Mouse (Mus musculus) liver, adult 2 months (tissue): ENCODE measurements around the gene Lin9. TPM values are rescaled to one million over a fixed set of nuclear protein-coding genes. Genes with fewer than 3 reads are reported as not detected.

Experiments used
- DNase-seq: peaks from one replicate; pipeline ENCODE4 v3.0.0-alpha.2; 2011; ENCODE audit warnings: low read depth, low spot score; ENCODE audit errors: extremely low read depth
- H3K27ac ChIP-seq: fragments of 200-500 bp; replicated peaks from 2 replicates; pipeline ENCODE4 v1.5.1; 2012; ENCODE audit warnings: low read depth, mild to moderate bottlenecking, control low read depth, inconsistent platforms, low read length; ENCODE audit not compliant: insufficient read depth
- H3K27me3 ChIP-seq: fragments of 200-500 bp; 2 replicates; pipeline ENCODE4 v1.6.1; 2012; ENCODE audit warnings: mild to moderate bottlenecking, moderate library complexity, low read length, inconsistent platforms; ENCODE audit not compliant: control insufficient read depth, insufficient read depth
- H3K36me3 ChIP-seq: fragments of 200-500 bp; 2 replicates; pipeline ENCODE4 v1.6.1; 2012; ENCODE audit warnings: low read length, inconsistent platforms; ENCODE audit not compliant: control insufficient read depth, insufficient read depth
- H3K4me1 ChIP-seq: fragments of 200-500 bp; 2 replicates; pipeline ENCODE4 v1.6.1; 2011; ENCODE audit warnings: low read length; ENCODE audit not compliant: control insufficient read depth, insufficient read depth
- H3K4me3 ChIP-seq: fragments of 200-500 bp; 2 replicates; pipeline ENCODE4 v1.5.1; 2011; ENCODE audit warnings: low read depth, mild to moderate bottlenecking, control low read depth, low read length, moderate library complexity; ENCODE audit not compliant: insufficient read depth
- H3K79me2 ChIP-seq: fragments of 200-500 bp; 2 replicates; pipeline ENCODE4 v1.6.1; 2012; ENCODE audit warnings: inconsistent platforms, mild to moderate bottlenecking, low read length, moderate library complexity; ENCODE audit not compliant: control insufficient read depth, insufficient read depth
- H3K9ac ChIP-seq: fragments of 200-500 bp; 2 replicates; pipeline ENCODE4 v1.6.1; 2012; ENCODE audit warnings: low read depth, mild to moderate bottlenecking, control low read depth, inconsistent platforms, low read length
- CTCF ChIP-seq: fragments of 200-500 bp; IDR thresholded peaks from 2 replicates; pipeline ENCODE4 v1.5.1; 2011; ENCODE audit warnings: low read depth, low read length, control low read depth
- POLR2A ChIP-seq: fragments of 200-500 bp; IDR thresholded peaks from 2 replicates; pipeline ENCODE4 v1.6.1; 2011; ENCODE audit warnings: low read length, control low read depth; ENCODE audit not compliant: insufficient read depth; ENCODE audit errors: extremely low read depth
- WGBS: fragments of 180-500 bp; shearing (Covaris S2); methylation state at CpG from one replicate; pipeline ENCODE4 v1.1.7; 2018; 5-methylcytosine and 5-hydroxymethylcytosine counted together
- polyA plus RNA-seq: library from polyadenylated mRNA; depleted of rRNA; stranded (reverse); fragments of >200 nt; gene quantifications from 2 replicates; pipeline ENCODE4 v1.2.3, GENCODE M21; 2012
- total RNA-seq: library from RNA; depleted of rRNA; stranded (reverse); fragments of >200 nt; gene quantifications from 2 replicates; pipeline ENCODE4 v1.2.3, GENCODE M21; 2014

Gene Lin9
- total and polyA plus RNA-seq, 2 experiments: 1.2 to 3.7 TPM

DNA sequence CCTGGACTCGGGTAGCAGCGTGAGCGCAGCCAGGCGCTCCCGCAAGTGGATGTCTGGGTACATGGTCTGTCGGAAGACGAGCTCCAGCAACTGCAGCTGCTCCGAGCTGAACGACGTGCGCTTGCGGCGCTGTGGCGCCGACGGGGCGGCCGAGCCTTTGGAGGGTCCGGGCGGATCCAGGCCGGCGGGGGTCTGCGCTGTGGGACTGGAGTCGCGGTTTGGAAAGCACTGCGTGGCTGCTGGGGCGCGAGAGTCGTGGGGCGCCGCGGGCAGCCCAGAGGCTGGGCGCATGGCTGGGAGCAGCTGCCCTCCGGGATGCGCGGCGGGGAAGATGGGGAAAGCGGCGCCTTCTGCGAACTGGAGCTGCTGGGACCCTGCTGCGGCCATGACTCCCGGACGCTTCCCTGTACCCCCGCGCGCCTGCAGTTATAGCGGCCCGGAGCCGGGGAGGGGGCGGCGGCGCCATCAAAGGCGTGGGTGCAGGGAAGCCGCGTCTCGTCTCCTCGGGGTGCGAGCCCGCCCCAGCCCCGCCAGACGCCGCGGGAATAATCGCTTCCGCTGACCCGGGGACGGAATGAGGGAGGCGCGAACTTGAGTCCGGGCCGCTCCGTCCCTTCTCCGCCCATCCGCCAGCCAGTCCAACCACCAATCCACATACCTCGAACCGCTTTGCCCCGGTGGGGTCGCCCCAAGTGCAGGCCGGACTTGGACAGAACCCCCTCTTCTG lies 55.8 kb downstream of the Lin9 start, which contains the start of gene Mixl1:
Gene Mixl1 (minus strand): TSS at position 409 of the 727 bp plus-strand sequence.
- H3K27ac ChIP-seq: no peak within 1 kb of the TSS
- H3K79me2 ChIP-seq: no peaks in the 10 kb centered on the region
- WGBS: 4% methylated on average over 79 of the region's 79 CpGs
- no peak within 1 kb of the TSS for H3K9ac ChIP-seq
- peak within 1 kb of the TSS; percentile 1; the same call in 1 of the 2 replicates for H3K4me3 ChIP-seq
- H3K36me3 ChIP-seq: no peaks in the 10 kb centered on the region
- TF ChIP-seq CTCF: no peak
- TF ChIP-seq POLR2A: no peak
- peaks cover 12% of the 10 kb centered on the region; the same call in 1 of the 2 replicates for H3K27me3 ChIP-seq
- no peaks in the 10 kb centered on the region for H3K4me1 ChIP-seq
- DNase-seq: no peak

DNA sequence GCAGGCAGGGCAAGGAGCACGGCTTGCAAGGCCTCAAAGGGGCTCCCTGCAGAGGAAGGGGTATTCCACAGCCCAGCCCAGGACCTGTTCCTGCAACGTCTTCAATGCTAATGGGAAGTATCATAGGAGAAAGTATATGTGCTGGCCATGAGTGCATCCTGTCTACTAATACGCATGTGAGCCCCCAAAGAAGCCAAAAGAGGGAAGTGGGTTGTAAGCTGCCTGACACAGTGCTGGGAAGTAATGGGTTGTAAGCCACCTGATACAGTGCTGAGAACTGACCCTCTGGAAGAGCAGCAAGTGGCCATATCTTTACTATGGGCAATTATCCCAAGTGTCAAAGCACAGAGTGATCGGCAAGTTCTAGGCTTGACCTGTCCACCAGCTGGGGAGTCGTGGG lies 57.1 kb downstream of the Lin9 start:
- no peaks in the 10 kb centered on the region for H3K36me3 ChIP-seq
- no peak for TF ChIP-seq POLR2A
- no peak for TF ChIP-seq CTCF
- 88% methylated on average over 5 of the region's 5 CpGs for WGBS
- H3K4me1 ChIP-seq: no peaks in the 10 kb centered on the region
- no peak overlapping the region for H3K4me3 ChIP-seq
- no peak for DNase-seq
- H3K27me3 ChIP-seq: peaks cover 12% of the 10 kb centered on the region; the same call in 1 of the 2 replicates
- no peak overlapping the region for H3K27ac ChIP-seq
- H3K9ac ChIP-seq: no peak overlapping the region
- no peaks in the 10 kb centered on the region for H3K79me2 ChIP-seq

DNA sequence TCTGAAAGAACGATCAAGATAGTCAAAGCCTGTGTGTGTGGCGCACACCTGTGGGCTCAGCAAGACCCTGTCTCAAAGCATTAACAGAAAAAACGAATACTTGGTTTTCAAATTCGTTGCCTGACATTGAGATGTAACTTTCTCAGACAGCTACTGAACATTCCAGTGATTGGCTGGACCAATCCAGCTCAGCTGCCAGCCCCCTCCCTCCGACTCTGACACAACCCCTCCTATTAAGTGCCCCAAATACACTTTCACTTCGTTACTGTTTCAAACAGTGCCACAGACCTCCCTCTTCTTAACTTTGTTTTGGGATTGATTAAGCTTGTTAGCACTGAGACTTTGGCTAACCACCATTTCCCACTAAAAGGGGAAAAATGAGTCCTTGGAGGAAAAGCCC lies 62.5 kb downstream of the Lin9 start:
- TF ChIP-seq CTCF: no peak
- 58% methylated on average over 6 of the region's 6 CpGs for WGBS
- no peaks in the 10 kb centered on the region for H3K79me2 ChIP-seq
- peaks cover 11% of the 10 kb centered on the region; the same call in 1 of the 2 replicates for H3K4me1 ChIP-seq
- no peaks in the 10 kb centered on the region for H3K27me3 ChIP-seq
- H3K36me3 ChIP-seq: no peaks in the 10 kb centered on the region
- no peak overlapping the region for H3K4me3 ChIP-seq
- H3K27ac ChIP-seq: no peak overlapping the region
- no peak for DNase-seq
- H3K9ac ChIP-seq: no peak overlapping the region

DNA sequence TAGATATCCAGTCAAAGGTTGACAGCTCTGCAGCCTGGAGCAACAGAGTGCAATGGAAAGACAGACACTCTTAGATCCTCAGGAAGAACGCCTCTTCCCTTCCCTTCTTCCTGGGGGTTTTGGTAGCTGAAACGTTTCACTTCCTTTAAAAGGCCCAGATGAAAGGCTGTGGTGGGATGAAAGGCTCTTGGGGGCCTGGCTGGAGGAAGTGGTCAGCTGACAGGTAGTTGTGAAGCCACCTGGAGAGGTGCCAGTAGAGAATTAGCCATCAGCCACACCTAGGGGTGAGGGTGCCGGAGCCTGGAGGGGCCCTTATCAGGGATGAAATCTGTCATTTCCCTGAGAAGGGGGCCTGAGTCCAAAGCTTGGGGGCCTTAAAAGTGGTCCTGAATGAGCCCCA lies 66.4 kb downstream of the Lin9 start:
- Histone ChIP-seq H3K36me3 (no peaks in the 10 kb centered on the region), H3K9ac (no peak overlapping the region), H3K27ac (no peak overlapping the region), H3K79me2 (no peaks in the 10 kb centered on the region), H3K4me3 (no peak overlapping the region), H3K27me3 (no peaks in the 10 kb centered on the region), H3K4me1 (peaks cover 11% of the 10 kb centered on the region; the same call in 1 of the 2 replicates)
- no peak for TF ChIP-seq CTCF
- TF ChIP-seq POLR2A: no peak
- WGBS: 55% methylated on average over 3 of the region's 3 CpGs
- no peak for DNase-seq

DNA sequence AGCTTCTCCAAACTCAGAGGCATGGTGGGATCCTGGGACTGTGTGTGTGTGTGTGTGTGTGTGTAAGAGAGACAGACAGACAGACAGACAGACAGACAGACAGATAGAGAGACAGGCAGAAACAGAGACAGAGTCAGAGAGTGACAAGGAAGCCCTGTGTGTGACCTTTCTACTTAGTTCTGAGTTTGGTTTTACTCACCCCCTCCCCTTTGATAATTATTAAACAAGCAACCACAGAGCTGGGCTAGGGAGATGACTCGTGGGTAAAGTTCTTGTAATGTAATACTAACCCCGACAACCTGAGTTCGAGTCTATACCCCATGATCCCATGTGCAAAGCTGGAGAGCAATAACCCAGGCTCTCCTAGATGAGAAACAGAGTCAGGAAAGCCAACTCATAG lies 66.9 kb downstream of the Lin9 start:
- no peak overlapping the region for H3K27ac ChIP-seq
- TF ChIP-seq POLR2A: no peak
- no peak for TF ChIP-seq CTCF
- no peak overlapping the region for H3K4me3 ChIP-seq
- H3K27me3 ChIP-seq: no peaks in the 10 kb centered on the region
- 27% methylated on average over 3 of the region's 3 CpGs for WGBS
- no peaks in the 10 kb centered on the region for H3K79me2 ChIP-seq
- H3K36me3 ChIP-seq: no peaks in the 10 kb centered on the region
- peak; percentile 71 for DNase-seq
- H3K4me1 ChIP-seq: peaks cover 11% of the 10 kb centered on the region; the same call in 1 of the 2 replicates
- H3K9ac ChIP-seq: no peak overlapping the region

DNA sequence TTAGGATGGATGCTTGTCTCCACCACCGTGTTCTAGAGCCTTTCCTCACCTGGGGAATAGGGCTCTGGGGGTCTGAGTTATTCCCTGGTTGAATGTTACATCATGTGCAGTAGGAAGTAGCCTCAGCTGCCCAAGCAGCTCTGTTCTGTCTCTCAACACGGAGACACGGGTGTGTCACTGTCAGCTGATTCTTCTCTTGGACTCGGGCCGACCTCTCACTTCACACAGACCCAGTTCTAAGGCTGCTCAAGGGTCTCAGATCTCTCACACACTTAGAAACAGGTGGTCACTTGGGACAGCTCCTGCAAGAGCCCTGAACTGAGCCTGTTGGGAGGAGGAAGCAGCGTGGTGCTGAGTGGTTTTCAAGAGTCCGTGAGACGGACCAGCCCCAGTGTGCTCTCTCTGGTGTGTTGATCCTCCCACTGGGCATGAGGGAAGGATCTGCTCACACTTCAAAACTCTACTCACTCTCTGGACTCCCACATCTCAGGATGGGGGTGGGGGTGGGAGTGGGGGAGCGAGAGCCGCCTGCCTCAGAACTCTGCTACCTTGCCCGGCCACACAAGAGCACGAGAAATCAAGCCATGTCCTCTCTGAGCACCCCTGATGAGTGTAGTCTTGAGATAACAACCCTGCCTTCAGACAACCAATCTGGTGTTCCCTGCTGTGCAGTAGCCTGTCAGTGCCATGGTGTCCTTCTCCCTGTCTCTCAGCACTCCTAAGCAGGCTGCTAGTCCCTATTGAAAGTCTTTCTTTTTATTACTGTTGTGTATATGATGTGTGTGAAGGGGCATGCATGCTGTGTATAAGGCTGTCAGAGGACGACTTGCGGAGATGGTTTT lies 68.2 kb downstream of the Lin9 start:
- Histone ChIP-seq H3K4me1 (peaks cover 12% of the 10 kb centered on the region; the same call in 1 of the 2 replicates), H3K9ac (no peak overlapping the region), H3K36me3 (no peaks in the 10 kb centered on the region), H3K27ac (no peak overlapping the region), H3K4me3 (no peak overlapping the region), H3K27me3 (no peaks in the 10 kb centered on the region), H3K79me2 (no peaks in the 10 kb centered on the region)
- TF ChIP-seq CTCF (no peak), POLR2A (no peak)
- 88% methylated on average over 14 of the region's 14 CpGs for WGBS
- no peak for DNase-seq
